Mouse (Mus musculus): ENCODE data around the gene Olfr1133. TPM values are rescaled to one million over a fixed set of nuclear protein-coding genes. Genes with fewer than 3 reads are reported as not detected.

Gene Olfr1133
- polyA plus RNA-seq (2012; fragmentation: generic; extraction: Trizol) = not detected

DNA sequence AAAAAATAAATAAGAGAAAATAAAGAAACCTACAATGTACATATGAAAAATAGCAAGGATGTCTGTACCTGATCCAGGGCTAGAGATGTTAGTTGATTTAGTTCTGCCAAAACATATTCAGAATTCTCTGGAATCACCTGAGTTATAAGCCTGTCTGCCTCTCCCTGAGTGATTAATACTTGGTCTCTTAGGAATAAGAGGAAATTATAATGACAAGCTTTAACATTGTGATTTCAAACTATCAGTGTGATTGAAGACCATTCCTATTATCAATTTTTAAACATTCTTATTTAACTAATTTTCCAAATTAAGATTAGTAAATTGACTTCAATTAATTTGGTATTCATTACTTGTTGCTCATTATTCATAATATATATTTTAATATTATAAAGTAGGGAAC, at the start of gene Olfr1133:
Gene Olfr1133 (minus strand): TSS at position 101 of the 400 bp plus-strand sequence.

DNA sequence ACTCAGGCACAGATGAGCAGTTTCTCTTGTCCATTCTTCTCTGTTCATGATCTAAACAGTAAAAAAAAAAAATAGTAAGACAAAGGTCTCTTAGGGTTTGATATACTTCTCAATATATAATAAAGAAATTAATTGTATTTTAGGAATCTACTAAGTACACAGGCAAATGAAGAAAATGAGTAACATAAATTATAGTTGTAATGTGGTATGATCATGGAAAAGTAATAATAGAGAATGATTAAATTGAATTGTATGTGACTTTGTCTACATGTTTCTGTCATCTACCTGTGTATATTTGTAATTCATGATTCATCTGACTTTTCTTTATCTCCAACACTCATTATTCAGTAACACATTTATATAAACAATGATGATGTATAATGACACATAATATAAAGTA, 46.7 kb upstream of the Olfr1133 start, which contains the start of gene Olfr1136:
Gene Olfr1136 (minus strand): TSS at position 101 of the 400 bp plus-strand sequence.

DNA sequence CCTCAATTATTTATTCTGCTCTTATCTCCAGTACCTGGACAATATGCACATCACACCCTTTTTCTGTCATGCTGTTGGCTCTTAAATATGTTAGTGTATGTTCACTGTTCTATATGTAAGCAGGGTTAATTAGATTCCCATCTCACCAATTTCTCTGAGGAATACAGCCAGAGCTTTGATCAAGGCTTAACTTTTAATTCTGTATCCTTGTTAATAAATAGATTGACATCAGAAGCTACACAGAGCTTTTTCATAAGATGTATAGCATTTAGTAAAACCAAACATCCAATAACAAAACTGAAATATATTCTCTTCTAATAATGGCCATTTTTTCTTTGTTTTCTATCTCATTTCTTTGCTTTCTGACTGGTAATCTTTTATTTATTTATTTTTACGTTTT, 26.4 kb upstream of the Olfr1133 start, which contains the start of gene Olfr1135:
Gene Olfr1135 (minus strand): TSS at position 101 of the 400 bp plus-strand sequence.

DNA sequence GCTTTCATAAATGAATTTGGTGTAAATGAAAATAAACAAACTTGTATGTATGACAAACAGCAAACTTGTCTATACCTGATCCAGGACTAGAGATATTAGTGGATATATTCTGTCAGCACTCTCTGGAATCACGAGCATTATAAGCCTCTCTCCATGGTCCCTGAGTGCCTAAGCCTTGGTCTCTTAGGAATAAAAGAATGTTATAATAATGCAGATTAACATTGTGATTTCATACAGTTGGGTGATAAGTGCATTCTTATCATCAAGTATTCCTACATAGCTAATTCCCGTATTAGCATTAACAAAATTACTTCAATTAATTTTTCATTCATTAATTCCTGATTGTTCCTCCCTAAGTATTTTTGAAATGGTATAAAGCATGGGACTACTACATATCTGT, 11.2 kb upstream of the Olfr1133 start, which contains the start of gene Olfr1134:
Gene Olfr1134 (minus strand): TSS at position 101 of the 400 bp plus-strand sequence.

DNA sequence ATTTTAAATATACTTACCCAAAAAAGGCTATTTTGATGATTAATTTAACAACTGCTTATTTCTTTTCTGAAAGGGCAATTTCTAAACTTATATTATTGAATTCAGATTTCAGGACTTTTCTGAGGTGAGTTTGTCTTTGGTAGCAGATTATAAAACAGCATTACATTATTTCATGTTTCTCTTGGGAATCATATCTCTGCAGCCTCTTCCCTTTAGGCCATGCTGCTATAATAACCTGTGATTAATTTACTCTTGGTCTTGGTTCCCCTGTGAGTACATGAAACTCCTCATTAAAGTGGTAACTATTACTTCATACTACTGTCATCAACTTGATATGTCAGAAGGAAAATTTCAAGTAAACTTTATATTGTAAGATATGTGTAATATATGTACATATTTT, 9.7 kb downstream of the Olfr1133 start, which contains the start of gene Olfr1132:
Gene Olfr1132 (minus strand): TSS at position 101 of the 400 bp plus-strand sequence.

DNA sequence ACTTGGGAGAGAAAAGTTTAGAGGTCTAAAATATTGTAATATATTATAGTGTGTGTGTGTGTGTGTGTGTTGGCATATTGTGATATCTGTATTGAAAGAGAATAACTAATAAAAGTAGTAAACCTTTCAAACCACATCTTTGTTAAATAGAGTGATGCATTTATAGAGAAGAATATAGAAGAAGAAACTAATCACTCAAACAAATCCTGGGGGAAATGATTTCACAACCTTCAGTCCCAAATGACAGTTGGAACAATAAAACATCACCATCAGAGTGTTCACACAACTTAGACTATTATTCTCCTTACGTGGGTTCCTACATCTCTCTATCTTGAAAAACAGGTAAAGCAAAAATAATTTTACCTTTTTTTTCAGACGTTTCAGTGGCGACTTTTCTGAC, 20.4 kb downstream of the Olfr1133 start, which contains the start of gene Olfr1131:
Gene Olfr1131 (plus strand): TSS at position 301 of the 400 bp plus-strand sequence.

DNA sequence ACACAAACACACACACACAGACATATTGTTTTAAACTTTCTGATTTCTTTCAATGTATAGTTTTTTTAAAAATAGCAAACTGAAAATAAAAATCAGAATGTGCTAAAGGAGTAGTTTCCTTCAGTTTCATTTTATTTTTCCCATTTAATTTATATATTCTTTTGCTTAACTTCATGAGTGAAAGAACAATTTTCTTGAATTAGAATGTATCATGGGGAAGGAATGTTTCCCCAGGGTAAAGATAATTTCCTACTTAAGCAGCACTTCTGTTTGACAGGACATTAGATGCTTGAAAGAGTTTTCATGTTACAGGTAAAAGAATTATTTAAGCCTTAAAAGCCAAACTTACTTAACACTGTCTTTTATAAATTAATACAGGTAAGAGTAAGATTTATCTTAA, 41.3 kb downstream of the Olfr1133 start, which contains the start of gene Olfr1130:
Gene Olfr1130 (plus strand): TSS at position 301 of the 400 bp plus-strand sequence.

Other genes with a start within 250 kb of the Olfr1133 start
- gene Olfr1123, start 230.7 kb downstream of the Olfr1133 start, polyA plus RNA-seq (2012; fragmentation: generic; extraction: Trizol) = not detected
- gene Olfr1124, start 217.1 kb downstream of the Olfr1133 start, polyA plus RNA-seq (2012; fragmentation: generic; extraction: Trizol) = not detected
- not detected for gene Olfr1126, start 193.4 kb downstream of the Olfr1133 start, polyA plus RNA-seq (2012; fragmentation: generic; extraction: Trizol)
- gene Pramel7, start 150.3 kb downstream of the Olfr1133 start, polyA plus RNA-seq (2012; fragmentation: generic; extraction: Trizol) = not detected
- not detected for gene Pramel6, start 140.8 kb downstream of the Olfr1133 start, polyA plus RNA-seq (2012; fragmentation: generic; extraction: Trizol)
- not detected for gene Olfr153, start 115.6 kb downstream of the Olfr1133 start, polyA plus RNA-seq (2012; fragmentation: generic; extraction: Trizol)
- not detected for gene Olfr1128, start 101.8 kb downstream of the Olfr1133 start, polyA plus RNA-seq (2012; fragmentation: generic; extraction: Trizol)
- gene Olfr1129, start 73.5 kb downstream of the Olfr1133 start, polyA plus RNA-seq (2012; fragmentation: generic; extraction: Trizol) = not detected
- not detected for gene Olfr1130, start 41.2 kb downstream of the Olfr1133 start, polyA plus RNA-seq (2012; fragmentation: generic; extraction: Trizol)
- gene Olfr1131, start 20.3 kb downstream of the Olfr1133 start, polyA plus RNA-seq (2012; fragmentation: generic; extraction: Trizol) = not detected
- gene Olfr1132, start 9.8 kb downstream of the Olfr1133 start, polyA plus RNA-seq (2012; fragmentation: generic; extraction: Trizol) = not detected
- gene Olfr1134, start 11.1 kb upstream of the Olfr1133 start, polyA plus RNA-seq (2012; fragmentation: generic; extraction: Trizol) = not detected
- gene Olfr1135, start 26.3 kb upstream of the Olfr1133 start, polyA plus RNA-seq (2012; fragmentation: generic; extraction: Trizol) = not detected
- not detected for gene Olfr1136, start 46.6 kb upstream of the Olfr1133 start, polyA plus RNA-seq (2012; fragmentation: generic; extraction: Trizol)
- not detected for gene Olfr1137, start 65.8 kb upstream of the Olfr1133 start, polyA plus RNA-seq (2012; fragmentation: generic; extraction: Trizol)
- not detected for gene Olfr1138, start 92.6 kb upstream of the Olfr1133 start, polyA plus RNA-seq (2012; fragmentation: generic; extraction: Trizol)
- not detected for gene Olfr1140, start 96.4 kb upstream of the Olfr1133 start, polyA plus RNA-seq (2012; fragmentation: generic; extraction: Trizol)
- gene Olfr1141, start 106.6 kb upstream of the Olfr1133 start, polyA plus RNA-seq (2012; fragmentation: generic; extraction: Trizol) = not detected
- not detected for gene Olfr152, start 132.1 kb upstream of the Olfr1133 start, polyA plus RNA-seq (2012; fragmentation: generic; extraction: Trizol)
- not detected for gene Olfr1143, start 153.2 kb upstream of the Olfr1133 start, polyA plus RNA-seq (2012; fragmentation: generic; extraction: Trizol)
- not detected for gene Olfr1145, start 162.4 kb upstream of the Olfr1133 start, polyA plus RNA-seq (2012; fragmentation: generic; extraction: Trizol)
- not detected for gene Olfr1148, start 183.2 kb upstream of the Olfr1133 start, polyA plus RNA-seq (2012; fragmentation: generic; extraction: Trizol)
- gene Olfr1150-ps1, start 196.6 kb upstream of the Olfr1133 start, polyA plus RNA-seq (2012; fragmentation: generic; extraction: Trizol) = not detected
- not detected for gene Olfr1151, start 208.5 kb upstream of the Olfr1133 start, polyA plus RNA-seq (2012; fragmentation: generic; extraction: Trizol)
- not detected for gene Olfr1152, start 219.1 kb upstream of the Olfr1133 start, polyA plus RNA-seq (2012; fragmentation: generic; extraction: Trizol)
- not detected for gene Olfr1153, start 247.6 kb upstream of the Olfr1133 start, polyA plus RNA-seq (2012; fragmentation: generic; extraction: Trizol)